Comparison of ENCODE assay signal across 8 mouse cellular contexts in genomic region chr14:123626501-123627179, GRCm38 (mm10). TPM values are rescaled to one million over a fixed set of nuclear protein-coding genes. Genes with fewer than 3 reads are reported as not detected.
DNase-seq lines count a peak whose midpoint lies in the region; ATAC-seq and TF ChIP-seq lines count a peak whose summit lies in the region.

Nalcn (minus strand) TSS chr14:123627144.

- ATAC-seq in stomach, postnatal 0 days (ENCODE audit: low FRiP score, low TSS enrichment): peak; percentile 63

- TF ChIP-seq EP300 in stomach, postnatal 0 days (optimal IDR thresholded peaks at IDR 0.05): no peak

- DNase-seq in heart, adult 18-20 months: peak; percentile 8 to 22
- DNase-seq in heart, adult 8-10 months (ENCODE audit: low spot score): no peak
- DNase-seq in cerebellum, adult 9-11 months: peak; percentile 74
- DNase-seq in frontal cortex, adult 2 months (ENCODE audit: extremely low spot score in 1 of 2, low spot score in 1 of 2): peak; percentile 11 to 63
- DNase-seq in layer of hippocampus, adult 18-20 months (ENCODE audit: low spot score in 2 of 2): peak; percentile 60 to 65
- DNase-seq in mesoderm, embryonic 11.5 days (ENCODE audit: low read depth, low spot score): peak; percentile 23
- peak; percentile 28 for DNase-seq in stomach, postnatal 0 days (ENCODE audit: low spot score)
- DNase-seq in spleen, postnatal 36 days (ENCODE audit: low spot score in 2 of 2): no peak

- no peaks in the 10 kb centered on the region for H3K4me1 ChIP-seq in stomach, postnatal 0 days (replicated peaks; ENCODE audit: control insufficient read depth, insufficient read depth)

- H3K36me3 ChIP-seq in stomach, postnatal 0 days (ENCODE audit: control insufficient read depth, insufficient read depth, low read length): no peaks in the 10 kb centered on the region

- H3K4me3 ChIP-seq in stomach, postnatal 0 days (ENCODE audit: low read depth, low read length): peak within 1 kb of the TSS; percentile 33

- H3K4me2 ChIP-seq in stomach, postnatal 0 days (replicated peaks; ENCODE audit: low read depth): peak within 1 kb of the TSS; percentile 62

- TF ChIP-seq CTCF in stomach, postnatal 0 days (IDR thresholded peaks at IDR 0.05; ENCODE audit: low read depth): no peak

- 4% methylated on average over 42 of the region's 47 CpGs for WGBS in stomach, postnatal 0 days

- no peak within 1 kb of the TSS for H3K27ac ChIP-seq in stomach, postnatal 0 days (replicated peaks)

- no peaks in the 10 kb centered on the region for H3K9me3 ChIP-seq in stomach, postnatal 0 days (ENCODE audit: control insufficient read depth, low read length)

- peak within 1 kb of the TSS; percentile 41 for H3K9ac ChIP-seq in stomach, postnatal 0 days (ENCODE audit: low read length)

- H3K27me3 ChIP-seq in stomach, postnatal 0 days (ENCODE audit: control insufficient read depth, insufficient read depth, low read length): no peaks in the 10 kb centered on the region

RNA-seq across cellular contexts. Expression of gene Nalcn, which starts in this region (rescaled TPM):
- under 1 TPM; 0.67 to 0.75 TPM for total RNA-seq in heart, adult 18-20 months (2021)
- under 1 TPM; 0.54 to 0.85 (median 0.70) TPM for total RNA-seq in heart, adult 8-10 months (2022)
- 30.1 and 36.4 TPM in 2 replicates for polyA plus RNA-seq in frontal cortex, adult 2 months (2012; rRNA removed)
- 10 to 100 TPM; 60.6 to 64.9 TPM for total RNA-seq in layer of hippocampus, adult 18-20 months (2021)
- polyA plus RNA-seq in stomach, postnatal 0 days (2015; fragmentation: Nextera tagmentation; extraction: Ambion mirVana): 0.30 and 0.45 TPM in 2 replicates

Comparison
In these comparisons a context has a peak if more than half of its experiments do, and no peak if none do; other contexts are left out.
1. RNA of gene Nalcn (total RNA-seq): 60.6 to 64.9 TPM in layer of hippocampus, adult 18-20 months; 0.54 to 0.85 TPM in heart, adult 8-10 months and 0.67 to 0.75 TPM in heart, adult 18-20 months; every median in the first group is over 10 times any median in the second.
2. RNA of gene Nalcn (polyA plus RNA-seq): 30.1 to 36.4 TPM in frontal cortex, adult 2 months; 0.30 to 0.45 TPM in stomach, postnatal 0 days; every median in the first group is over 10 times any median in the second.
3. Peak in DNase-seq in heart, adult 18-20 months; RNA of the gene not detected or under 1 TPM.
4. Peak in DNase-seq, ATAC-seq, H3K4me3 ChIP-seq, H3K9ac ChIP-seq and H3K4me2 ChIP-seq in stomach, postnatal 0 days; RNA of the gene not detected or under 1 TPM.
5. DNase-seq: peak in cerebellum, adult 9-11 months (single experiment), frontal cortex, adult 2 months (2 of 2), layer of hippocampus, adult 18-20 months (2 of 2) and mesoderm, embryonic 11.5 days (single experiment); none in heart, adult 8-10 months (single experiment) and spleen, postnatal 36 days (0 of 2).